Mouse (Mus musculus) left cerebral cortex, adult 18-20 months (tissue): ENCODE results near the gene Keap1. TPM values are rescaled to one million over a fixed set of nuclear protein-coding genes. Genes with fewer than 3 reads are reported as not detected.
"Not testable (repeated sequence)": the region's sequence is repeated elsewhere in the genome, so short reads cannot be mapped to it uniquely, and the experiment has no call there.

ENCODE experiments used
- DNase-seq, 2 experiments: peaks; one replicate each; pipeline ENCODE4 v3.0.0; 2021 to 2022; ENCODE audit warnings: low spot score in 2 of 2, mixed read lengths in 1 of 2
- total RNA-seq, 2 experiments: library from RNA; stranded (reverse); gene quantifications; 2 replicates each; pipeline ENCODE4 v1.2.3; 2021

The Keap1 gene
- total RNA-seq, 2 experiments from 2014 or later, result 53.4 to 58.0 TPM

- DNase-seq, result no peak
Measured at GRCm38 (mm10) chr9:21233366-21233765, 5.8 kb downstream of the Keap1 start.

DNA sequence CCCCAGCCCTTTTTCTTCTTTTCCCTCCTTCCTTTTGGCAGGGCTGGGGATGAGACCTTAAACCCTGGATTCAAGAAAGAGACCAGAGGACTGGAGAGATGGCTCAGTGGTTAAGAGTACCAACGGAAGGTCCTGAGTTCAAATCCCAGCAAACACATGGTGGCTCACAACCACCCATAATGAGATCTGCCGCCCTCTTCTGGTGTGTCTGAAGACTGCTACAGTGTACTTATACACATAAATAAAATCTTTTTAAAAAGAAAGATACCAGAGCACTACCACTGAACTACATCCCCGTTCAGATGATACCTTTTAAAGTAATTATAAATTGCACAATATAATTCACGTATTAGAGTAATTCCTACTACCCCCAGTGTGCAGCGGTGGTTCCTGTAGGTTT lies 6.3 kb downstream of the Keap1 start:
- DNase-seq, result no peak

DNA sequence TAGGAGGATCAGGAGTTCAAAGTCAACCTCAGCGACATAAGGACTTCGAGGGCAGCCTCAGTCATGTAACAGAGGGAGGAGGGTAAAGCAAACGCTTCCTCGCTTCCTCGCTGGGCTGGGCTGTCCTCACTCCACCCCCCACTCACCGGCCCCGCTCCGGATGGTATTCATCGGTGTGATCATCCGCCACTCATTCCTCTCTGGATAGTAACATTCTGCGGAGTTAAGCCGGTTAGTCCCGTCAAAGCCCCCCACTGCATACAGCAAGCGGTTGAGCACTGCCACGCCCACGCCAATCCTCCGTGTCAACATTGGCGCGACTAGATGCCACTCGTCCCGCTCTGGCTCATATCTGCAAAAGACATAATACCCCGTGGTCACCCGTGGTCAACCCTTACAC lies 7.6 kb downstream of the Keap1 start:
- no peak for DNase-seq

DNA sequence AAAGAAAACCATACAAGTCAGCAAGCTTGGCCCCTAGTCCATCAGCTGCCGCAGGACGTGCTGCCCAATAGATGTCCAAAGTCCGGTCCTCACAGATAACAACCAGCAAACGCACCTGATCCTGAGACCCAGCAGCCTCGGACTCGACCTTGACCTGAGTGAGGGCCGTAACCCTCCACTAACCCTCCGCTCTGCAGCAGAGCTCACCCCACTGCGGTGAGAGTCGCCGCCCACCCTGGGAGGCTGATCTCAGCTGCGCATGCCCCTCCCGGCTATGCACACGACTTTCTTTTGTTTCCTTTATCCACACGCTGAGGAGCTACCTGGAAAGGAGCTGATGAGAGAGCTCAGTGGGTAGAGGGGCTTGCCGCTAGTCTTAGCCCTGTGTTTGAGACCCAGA lies 11.8 kb downstream of the Keap1 start:
- no peak for DNase-seq

- no peak for DNase-seq
Measured at GRCm38 (mm10) chr9:21225415-21225758, 13.8 kb downstream of the Keap1 start.

DNA sequence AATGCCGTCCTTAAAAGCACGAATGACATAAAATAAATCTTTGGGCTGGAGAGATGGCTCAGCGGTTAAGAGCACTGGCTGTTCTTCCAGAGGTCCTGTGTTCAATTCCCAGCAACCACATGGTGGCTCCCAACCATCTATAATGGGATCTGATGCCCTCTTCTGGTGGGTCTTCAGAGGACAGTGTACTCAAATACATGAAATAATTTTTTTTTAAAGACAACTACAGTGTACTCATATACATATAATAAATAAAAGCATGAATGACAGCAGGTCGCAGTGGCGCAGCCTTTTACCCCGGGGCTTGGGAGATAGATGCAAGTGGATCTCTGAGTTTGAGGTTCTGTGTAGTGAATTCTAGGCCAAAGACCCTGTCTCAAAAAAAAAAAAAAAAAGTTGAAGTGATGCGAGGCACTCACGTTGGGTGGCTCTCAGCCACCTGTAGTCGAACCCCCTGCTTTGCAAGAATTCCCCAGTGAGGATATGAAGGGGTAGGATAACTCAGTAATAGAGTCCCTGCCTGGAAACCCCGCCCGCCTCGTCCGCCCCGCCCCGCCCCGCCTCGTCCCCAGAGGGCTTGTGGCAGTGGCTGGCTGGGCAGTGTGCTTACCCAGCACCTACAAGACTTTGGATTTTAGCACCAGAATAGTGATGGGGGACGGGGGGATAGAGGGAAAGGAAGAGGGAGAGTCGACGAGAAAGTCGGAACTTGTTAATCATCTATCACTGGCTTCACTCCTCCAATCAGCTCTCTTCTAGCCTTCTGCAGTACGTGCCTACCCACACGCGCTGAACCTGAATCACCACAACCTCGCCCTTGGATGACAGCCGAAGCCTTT lies 14.4 kb downstream of the Keap1 start:
- no peak for DNase-seq

DNA sequence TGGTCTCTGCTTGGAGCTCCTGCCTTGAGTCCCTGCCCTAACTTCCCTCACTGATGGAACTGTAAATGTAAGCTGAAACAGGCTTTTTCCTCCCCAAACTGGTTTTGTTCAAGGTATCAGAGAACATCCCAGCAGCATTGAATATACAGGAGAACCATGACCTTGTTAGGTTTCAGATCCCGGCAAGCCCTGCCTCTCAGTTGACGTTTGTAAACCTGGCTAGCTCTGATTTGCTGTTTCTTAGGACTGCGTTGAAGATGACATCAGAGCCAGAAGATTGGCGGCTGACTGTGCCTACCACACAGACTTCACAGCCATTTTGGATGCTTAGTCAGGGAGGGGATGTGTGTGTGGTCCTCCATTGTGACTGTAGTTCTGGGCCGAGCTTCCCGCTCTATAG lies 15.3 kb downstream of the Keap1 start:
- no peak for DNase-seq

- DNase-seq, result not testable (repeated sequence)
Measured at GRCm38 (mm10) chr9:21223490-21223889, 15.7 kb downstream of the Keap1 start.

GRCm38 (mm10) chr9:21221383-21221929 lies 17.7 kb downstream of the Keap1 start:
- peak in 1 of 2 experiments; percentile 50 for DNase-seq

GRCm38 (mm10) chr9:21220490-21221382 lies 18.4 kb downstream of the Keap1 start:
- DNase-seq, result peak; percentile 93

DNA sequence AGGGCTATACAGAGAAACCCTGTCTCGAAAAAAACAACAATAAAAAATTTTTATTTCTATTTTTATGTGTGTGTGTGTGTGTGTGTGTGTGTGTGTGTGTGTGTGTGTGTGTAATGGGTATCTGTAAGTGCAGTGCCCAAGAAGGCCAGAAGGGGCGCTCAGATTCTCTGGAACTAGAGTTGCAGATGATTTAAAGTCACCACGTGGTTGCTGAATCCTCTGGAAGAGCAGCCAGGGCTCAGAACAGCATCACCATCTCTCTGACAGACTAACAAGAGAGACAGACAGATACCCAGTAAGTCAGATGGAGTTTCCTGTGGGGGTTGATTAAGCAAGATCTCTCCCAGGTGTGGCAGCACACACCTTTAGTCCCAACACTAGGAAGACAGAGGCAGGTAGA lies 19.3 kb downstream of the Keap1 start:
- DNase-seq, result no peak

DNA sequence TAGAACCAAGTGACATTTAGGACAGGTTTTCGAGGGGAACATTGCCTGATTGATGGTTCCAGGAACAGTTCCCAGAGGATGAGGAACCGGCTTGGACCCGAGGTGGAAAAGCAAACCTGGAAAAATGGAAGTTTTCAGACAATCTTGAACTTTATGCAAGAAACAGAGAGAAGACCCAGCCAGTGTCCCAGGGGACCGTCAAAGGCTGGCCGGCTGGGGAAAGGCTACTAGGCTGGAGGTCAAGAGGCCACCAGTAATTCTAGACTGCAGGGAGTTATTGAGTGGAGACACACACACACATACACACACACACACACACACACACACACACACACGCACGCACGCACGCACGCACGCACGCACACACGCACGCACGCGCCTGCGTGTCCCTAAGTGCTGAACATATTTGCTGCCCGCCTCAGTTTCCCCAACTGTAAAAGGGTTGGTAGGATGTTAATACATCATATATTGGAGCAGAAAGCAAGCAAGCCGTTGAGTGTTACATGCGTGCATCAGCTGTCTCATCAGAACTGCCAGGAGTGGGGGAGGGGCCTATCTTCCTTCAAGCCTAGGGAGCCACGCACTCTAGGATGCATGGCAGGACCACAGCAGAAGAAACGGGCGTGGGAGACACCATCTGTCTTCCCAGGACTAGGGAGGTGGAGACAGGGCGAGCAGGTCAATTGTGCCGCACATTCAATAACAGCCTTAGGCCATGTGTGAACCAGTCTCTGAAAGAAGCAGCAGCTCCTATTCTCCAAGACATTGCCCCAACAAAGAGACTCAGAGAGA lies 22.9 kb downstream of the Keap1 start:
- peak in 1 of 2 experiments; percentile 37 for DNase-seq

DNA sequence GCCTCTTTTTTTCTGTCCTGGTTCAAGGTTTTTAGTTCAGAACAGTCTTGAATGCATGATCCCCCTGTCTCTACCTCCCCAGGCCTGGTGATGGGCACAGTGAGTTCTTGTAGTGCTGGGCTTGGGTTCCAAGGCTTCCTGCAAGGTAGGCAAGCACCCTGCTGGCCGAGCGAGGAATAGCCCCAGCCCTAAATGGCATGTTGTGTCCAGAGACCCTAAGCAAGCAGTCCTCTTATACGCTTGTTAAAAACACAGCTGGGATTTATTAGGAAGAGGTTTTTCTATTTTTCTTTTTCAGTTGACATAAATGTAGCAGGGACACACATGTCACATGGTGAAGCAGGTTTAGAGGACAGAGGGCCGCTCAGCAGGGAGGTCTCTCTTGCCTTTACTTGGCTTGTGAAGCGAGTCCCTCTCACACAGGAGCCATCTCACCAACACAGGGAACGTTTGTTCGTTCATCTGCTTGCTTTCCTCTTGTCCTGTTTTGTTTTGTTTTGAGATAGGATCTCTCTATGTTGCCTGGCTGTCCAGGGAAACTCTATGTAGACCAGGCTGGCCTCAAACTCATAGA lies 25.5 kb downstream of the Keap1 start:
- DNase-seq, result no peak

DNA sequence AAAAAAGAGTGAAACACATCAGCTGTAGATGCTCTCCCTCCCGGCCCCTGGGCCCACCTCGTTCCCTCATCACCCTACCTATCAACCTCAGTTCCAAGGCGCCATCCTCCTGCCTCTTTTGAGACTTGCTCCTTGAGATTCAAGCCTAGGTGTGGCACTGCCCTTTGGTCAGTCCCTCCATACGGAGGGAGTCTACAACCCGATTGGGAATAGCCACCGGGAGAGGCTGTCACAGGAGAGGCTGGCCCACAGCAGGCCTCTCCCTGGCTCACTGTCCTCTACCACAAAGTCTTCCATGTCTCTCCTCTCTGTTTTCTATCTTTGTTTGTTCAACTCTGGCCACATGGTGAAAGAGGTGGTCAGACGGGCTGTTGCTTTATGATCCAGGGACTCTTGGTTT lies 27.5 kb downstream of the Keap1 start:
- DNase-seq, result no peak

DNA sequence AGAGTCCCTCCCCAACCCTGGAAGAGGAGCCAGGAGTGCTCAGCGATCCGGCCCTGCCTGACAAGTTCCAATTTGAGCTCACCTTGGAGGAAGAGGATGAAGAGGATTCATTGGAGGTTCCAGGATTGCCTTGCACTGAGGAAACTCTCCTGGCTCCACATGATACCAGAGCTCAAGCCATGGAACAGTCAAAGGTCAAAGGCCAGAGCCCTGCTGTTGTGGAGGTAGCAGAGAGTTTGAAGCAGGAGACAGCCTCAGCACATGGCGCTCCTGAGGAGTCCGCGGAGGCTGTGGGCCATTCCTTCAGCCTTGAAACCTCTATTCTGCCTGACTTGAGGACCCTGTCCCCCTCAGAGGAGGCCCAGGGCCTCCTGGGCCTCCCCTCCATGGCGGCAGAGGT lies 28.3 kb downstream of the Keap1 start:
- no peak for DNase-seq

DNA sequence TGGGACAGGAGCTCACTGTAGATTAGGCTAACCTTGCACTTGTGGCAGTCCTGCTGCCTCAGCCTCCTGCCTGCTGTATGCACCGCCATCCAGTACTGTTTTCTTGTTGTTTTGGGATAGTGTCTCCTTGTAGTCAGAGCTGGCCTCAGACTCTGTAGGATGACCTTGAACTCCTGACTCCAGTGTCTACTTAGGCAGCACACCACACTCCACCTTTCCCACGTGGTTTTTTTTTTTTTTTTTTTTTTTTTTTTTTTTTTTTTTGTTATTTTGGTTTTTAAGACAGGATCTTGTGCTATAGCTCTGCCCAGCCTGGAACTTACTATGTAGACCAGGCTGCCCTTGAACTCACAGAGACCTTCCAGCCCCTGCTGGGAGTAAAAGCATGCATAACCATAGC lies 30.5 kb downstream of the Keap1 start:
- DNase-seq, result no peak

DNA sequence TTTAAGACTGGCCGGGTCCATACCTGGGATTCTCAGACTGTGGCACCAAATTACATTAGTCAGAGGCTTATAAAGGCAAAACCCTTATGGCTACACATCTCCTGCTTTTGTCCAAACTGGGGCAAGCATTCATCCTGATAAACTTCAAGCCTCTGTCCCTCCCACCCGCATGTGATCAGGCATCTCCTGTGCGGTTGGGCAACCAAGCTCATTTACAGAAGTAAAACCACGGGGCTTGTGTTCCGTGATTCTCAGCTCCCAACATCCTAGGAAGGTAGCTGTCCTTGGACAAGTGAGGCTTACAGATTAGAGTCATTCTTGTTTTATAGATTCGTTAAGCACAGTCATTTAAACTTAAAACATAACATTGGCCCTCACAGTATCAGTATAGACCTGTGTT lies 32.3 kb downstream of the Keap1 start:
- DNase-seq, result no peak

DNA sequence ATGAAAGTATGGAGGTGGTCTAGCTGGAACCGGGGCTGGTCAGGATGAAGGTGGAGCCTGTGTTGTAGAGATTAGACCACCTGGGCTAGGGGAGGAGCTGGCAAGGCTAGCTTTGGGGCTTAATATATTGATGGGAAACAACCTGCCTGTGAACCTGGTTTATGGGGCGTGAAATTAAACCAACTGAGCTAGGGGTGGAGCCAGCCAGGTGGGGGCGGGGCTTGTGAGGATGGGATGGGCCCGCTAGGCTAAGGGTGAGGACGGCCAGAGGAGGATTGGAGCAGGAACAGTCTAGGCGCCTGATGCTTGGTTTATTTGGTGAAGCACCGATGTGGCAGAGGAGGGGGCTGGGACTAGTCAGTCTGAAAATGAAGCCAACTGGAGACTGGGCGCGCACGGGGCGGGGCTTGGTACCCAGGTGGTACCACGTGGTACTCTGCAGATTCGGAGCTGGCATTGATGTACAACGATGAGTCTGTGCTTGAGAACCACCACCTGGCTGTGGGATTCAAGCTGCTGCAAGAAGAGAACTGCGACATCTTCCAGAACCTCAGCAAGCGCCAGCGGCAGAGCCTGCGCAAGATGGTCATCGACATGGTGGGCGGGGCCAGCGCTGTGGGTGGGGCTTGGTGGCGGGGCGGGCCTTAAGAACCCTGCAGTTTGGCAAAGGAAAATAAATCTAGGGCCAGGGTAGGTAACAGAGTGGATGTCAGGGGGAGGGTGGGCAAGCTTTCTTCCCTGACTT lies 34.5 kb downstream of the Keap1 start:
- DNase-seq, result peak in 1 of 2 experiments; percentile 22

GRCm38 (mm10) chr9:21204156-21204527 lies 35.0 kb downstream of the Keap1 start:
- DNase-seq, result no peak

- DNase-seq, result no peak
Measured at GRCm38 (mm10) chr9:21198960-21199359, 40.2 kb downstream of the Keap1 start.
